Mouse (Mus musculus) heart, adult 2 months (tissue): ENCODE results near the gene Rbp4.

ENCODE experiments used
- CTCF ChIP-seq: fragments of 200-600 bp; IDR thresholded peaks from 2 replicates; pipeline ENCODE4 v1.8.1; 2022; ENCODE audit warnings: antibody characterized with exemption, mild to moderate bottlenecking, moderate library complexity
- POLR2A ChIP-seq: fragments of 200-500 bp; IDR thresholded peaks from 2 replicates; pipeline ENCODE4 v1.6.1; 2011; ENCODE audit warnings: mild to moderate bottlenecking, low read depth, low read length, control low read depth; ENCODE audit not compliant: insufficient read depth

DNA sequence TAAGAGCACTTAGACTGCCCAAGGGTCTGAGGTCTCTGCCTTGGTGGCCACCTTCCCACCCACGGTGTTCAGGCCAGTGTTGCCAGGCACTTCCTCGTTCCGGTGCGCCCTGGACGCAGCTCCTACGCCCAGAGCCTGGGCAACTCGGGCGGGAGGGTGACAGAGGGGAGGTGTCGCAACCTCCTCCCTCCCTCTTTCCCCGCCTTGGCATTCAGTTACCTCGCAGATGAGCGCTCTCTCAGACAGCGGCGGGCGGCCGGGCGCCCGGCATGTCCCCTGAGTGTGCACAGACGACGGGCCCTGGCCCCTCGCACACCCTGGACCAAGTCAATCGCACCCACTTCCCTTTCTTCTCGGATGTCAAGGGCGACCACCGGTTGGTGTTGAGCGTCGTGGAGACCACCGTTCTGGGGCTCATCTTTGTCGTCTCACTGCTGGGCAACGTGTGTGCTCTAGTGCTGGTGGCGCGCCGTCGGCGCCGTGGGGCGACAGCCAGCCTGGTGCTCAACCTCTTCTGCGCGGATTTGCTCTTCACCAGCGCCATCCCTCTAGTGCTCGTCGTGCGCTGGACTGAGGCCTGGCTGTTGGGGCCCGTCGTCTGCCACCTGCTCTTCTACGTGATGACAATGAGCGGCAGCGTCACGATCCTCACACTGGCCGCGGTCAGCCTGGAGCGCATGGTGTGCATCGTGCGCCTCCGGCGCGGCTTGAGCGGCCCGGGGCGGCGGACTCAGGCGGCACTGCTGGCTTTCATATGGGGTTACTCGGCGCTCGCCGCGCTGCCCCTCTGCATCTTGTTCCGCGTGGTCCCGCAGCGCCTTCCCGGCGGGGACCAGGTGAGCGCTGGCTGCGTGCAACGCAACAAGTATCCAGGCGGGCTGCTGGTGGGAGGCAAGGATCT lies 28.0 kb downstream of the Rbp4 start, which contains the start of gene Ffar4:
- TF ChIP-seq CTCF (no peak), POLR2A (no peak)
